Mouse (Mus musculus) c-Kit-positive CD71-positive TER-119-negative erythroid progenitor cells, embryonic 14.5 days (primary cell): ENCODE data around the gene Nrm.
"Not testable (repeated sequence)": the region's sequence is repeated elsewhere in the genome, so short reads cannot be mapped to it uniquely, and the experiment has no call there.

Source experiments
- DNase-seq: peaks from one replicate; pipeline ENCODE4 v3.0.0-alpha.2; 2013; ENCODE audit warnings: low read depth

Gene Nrm

DNA sequence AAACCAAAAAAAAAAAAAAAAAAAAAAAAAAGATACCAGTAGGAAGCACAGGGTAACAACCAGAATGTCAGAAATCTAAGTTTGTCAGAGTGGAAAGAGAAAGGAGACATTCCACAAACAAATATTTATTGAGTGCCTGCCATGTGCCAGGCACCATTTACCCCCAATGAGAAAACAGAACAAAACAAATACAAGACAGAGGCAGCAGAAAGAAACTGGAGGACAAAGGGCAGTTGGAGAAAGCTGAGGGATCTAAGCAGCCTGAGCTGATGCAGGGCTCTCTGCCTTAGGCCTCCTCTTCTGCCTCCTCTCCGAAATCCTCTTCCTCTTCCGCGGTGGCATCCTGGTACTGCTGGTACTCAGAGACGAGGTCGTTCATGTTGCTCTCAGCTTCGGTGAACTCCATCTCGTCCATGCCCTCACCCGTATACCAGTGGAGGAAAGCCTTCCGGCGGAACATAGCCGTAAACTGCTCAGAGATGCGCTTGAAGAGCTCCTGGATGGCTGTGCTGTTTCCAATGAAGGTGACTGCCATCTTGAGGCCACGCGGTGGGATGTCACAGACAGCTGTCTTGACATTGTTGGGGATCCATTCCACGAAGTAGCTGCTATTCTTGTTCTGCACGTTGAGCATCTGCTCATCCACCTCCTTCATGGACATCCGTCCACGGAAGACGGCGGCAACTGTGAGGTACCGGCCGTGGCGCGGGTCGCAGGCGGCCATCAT is 26.3 kb upstream of the Nrm start:
- no peak for DNase-seq

DNA sequence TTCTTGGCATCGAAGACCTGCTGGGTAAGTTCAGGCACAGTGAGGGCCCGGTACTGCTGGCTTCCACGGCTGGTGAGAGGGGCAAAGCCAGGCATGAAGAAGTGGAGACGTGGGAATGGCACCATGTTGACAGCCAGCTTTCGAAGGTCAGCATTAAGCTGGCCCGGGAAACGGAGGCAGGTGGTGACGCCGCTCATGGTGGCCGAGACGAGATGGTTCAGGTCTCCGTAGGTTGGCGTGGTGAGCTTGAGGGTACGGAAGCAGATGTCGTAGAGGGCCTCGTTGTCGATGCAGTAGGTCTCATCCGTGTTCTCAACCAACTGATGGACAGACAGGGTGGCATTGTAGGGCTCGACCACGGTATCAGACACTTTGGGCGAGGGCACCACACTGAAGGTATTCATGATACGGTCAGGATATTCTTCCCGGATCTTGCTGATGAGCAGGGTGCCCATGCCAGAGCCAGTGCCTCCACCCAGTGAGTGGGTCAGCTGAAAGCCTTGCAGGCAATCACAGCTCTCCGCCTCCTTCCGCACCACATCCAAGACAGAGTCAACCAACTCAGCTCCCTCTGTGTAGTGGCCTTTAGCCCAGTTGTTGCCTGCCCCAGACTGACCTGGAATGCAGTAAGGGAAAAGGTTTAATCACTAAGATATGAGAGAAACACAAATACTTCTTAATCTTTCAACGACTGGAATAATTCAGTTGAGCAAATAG is 25.5 kb upstream of the Nrm start:
- DNase-seq, result no peak

DNA sequence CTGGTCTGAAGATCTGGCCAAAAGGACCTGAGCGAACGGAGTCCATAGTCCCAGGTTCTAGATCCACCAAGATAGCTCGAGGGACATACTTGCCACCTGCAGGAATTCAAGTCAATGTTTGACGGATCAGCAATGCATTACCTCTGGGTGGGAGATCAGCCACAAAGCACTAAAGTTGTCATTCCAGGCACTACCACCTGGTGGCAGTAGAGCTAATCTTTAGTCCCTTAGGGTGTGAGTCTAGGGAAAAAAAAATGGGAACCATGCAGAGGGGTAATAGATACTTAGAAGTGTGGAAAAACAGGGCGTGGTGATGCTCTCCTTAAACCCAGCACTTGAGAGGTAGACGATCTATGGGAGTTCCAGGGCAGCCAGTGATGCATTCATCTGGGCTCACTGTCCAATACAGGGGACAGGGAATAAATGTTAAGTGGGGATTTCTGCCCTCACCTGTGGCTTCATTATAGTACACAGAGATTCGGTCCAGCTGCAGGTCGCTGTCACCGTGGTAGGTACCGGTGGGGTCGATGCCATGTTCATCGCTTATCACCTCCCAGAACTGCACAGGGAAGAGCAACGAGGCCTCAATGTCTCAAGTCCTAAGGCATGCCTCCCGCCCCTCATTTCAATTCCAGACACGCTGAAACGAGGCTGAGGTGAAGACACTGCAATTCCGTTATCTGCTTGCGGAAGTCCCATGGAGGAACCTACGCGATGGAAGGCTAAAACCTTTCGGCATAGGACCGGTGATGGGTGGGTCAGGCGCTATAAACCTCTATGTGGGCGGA is 24.7 kb upstream of the Nrm start:
- DNase-seq, result peak; percentile 83

DNA sequence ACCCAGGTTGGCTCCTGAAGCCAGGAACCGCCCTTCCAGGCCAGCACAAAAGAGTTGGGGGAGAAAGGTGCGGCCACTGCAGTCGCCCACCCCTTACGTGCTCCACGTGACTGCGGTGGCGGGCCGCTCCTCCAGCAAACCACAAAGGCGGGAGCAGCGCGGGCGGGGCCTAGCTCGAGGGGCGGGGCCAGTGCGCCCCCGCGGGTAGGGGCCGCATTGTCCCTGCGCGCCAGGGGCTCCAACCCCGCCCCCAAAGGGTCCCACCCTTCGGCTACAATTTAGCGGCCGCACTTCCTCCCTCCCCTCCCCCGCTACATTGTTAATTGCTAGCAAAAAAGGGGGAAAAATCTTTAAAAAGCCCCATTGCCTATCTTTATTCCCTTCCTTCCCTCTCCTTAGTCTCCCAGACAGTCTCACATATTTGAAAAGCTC is 24.1 kb upstream of the Nrm start:
- peak; percentile 83 for DNase-seq

DNA sequence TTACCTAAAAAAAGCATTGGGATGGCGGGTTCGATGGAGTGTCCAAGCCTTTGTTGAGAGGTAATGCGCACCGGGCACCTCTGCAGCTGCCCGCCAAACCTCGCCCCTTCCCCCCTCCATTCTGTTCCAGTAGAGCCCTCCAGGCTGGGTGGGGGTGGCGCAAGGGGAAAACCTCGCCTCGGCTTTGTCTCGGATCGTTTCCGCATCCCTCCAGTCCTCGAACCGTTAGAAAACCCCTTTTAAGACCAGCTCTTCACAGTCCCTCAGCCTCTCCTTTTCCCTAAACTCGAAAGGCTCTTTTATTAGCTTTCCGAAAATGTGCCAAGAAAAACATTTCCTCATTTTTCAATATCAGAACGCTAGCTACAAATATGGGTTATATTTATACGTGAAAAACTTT is 23.6 kb upstream of the Nrm start:
- no peak for DNase-seq

DNA sequence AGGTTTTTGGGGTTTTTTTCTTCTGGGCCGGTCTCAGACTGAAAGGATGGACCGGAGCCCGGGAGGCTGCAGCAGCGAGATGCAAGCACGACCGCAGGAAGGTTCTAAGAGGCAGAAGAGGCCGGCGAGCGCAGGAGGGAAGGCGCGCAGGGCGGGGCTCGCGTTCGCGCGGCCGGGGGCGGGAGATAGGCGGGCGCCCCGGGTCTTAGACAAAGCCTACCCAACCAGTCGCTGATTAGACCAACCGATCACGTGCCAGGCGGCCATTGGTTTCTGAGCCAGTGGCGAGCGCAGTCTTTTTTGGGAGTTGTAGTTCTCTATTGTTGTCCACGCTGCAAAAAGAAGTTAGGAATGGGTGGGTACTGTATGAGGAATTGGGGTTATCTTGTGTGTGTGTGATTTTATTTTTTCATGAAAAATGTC is 23.0 kb upstream of the Nrm start, which contains the start of gene Tubb5:
Tubb5 (minus strand) TSS at position 185 of the 423 bp plus-strand sequence.
- DNase-seq, result peak; percentile 95

DNA sequence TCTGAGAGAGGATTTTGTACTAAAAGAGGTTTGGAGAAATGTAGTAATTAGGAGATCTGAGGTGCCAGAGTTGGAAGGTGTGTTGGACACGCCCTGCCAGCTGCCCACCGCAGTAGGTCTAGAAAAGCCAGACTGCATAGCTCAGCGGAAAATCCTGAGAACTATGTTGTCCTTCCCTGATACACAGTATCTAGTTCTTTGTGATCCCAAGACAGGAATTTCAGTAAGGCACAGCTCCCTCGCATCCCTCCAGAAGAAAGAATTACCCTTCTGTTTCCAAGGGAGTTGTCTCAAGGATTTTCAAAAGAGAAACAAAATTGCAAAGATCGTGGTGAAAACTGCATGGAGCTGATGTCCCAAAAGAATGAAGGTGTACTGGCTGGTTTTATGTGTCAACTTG is 22.5 kb upstream of the Nrm start:
- no peak for DNase-seq

DNA sequence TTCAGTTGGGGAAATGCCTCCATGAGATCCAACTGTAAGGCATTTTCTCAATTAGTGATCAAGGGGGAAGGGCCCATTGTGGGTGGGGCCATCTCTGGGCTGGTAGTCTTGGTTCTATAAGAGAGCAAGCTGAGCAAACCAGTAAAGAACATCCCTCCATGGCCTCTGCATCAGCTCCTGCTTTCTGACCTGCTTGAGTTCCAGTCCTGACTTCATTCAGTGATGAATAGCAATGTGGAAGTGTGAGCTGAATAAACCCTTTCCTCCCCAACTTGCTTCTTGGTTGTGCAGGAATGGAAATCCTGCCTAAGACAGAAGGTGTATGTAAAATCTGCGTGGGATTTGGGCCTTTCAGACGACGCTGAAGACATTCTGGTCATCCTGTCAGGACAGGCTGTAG is 22.1 kb upstream of the Nrm start:
- not testable (repeated sequence) for DNase-seq

DNA sequence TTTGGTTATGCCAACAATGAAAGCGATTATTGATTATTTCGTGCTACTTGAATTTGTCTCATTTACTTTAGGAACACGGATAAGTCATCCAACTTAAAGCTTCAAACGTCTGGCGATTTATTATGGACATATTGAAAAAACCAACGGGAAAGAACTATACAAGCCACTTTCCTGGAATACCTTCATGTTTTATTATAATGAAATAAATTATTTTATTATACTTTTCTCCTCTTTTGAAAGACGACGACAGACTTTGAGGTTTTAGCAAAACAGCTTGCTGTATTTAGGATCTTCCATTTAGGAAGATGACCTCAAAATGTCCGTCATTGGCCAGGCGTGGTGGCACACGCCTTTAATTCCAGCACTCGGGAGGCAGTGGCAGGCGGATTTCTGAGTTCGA is 20.6 kb upstream of the Nrm start:
- no peak for DNase-seq

DNA sequence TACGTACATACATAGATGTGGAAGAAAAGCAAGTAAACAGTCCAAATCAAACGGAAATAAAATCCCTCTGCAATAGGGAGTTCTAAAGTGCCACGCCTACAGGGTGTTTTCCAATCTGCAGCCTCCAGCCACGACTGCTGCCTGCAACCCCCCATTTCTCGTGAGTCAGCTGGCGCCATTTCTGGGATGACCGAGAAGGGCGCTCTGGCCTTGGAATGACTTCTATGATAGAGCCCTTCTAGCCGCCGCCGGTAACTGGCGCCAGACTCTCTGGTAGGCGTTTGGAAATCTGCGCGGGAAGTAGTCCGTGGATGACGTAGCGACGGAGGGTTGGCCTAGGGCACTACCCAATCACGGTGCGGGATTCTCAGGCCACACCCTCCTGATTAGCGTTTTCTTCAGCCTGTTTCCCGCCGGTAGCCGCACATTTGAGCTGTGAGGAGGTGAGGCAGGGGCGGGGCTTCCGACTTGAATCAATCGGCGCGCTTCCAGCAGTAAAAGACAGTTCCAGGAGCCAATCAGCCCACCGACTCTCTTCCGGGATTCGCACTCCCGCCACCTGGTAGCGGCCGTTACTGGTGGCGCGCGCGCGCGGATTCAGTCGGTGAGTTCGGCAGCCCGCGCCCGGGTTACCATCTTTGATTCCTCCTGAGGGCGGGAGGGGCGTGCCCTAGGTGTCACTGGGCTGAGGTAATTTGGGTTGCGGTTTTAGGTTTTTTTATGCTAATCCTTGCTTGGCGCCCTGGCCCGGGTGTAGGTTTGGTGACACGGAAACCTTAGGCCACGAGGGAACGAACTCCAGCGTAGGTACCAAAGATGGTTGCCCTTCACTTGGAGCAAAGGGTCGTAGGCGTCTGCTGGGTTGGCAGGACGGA is 19.8 kb upstream of the Nrm start, which contains the start of gene Mdc1:
Mdc1 (plus strand) TSS at position 440 of the 875 bp plus-strand sequence.
- peak; percentile 99 for DNase-seq

DNA sequence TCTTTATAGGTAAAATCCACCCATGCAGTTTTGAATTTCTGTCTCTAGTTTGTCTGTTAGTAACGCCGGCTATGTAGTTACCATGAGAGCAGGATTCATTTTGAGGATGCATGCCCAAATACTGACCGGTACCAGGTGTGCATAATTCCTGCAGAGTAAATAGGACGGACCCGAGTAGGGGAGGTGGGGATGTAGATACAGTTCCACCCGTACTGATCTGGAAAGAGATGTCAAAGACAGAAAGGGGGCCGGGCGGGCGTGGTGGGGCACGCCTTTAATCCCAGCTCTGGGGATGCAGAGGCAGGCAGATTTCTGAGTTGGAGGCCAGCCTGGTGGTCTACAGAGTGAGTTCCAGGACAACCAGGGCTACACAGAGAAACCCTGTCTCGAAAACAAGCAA is 19.1 kb upstream of the Nrm start:
- no peak for DNase-seq

DNA sequence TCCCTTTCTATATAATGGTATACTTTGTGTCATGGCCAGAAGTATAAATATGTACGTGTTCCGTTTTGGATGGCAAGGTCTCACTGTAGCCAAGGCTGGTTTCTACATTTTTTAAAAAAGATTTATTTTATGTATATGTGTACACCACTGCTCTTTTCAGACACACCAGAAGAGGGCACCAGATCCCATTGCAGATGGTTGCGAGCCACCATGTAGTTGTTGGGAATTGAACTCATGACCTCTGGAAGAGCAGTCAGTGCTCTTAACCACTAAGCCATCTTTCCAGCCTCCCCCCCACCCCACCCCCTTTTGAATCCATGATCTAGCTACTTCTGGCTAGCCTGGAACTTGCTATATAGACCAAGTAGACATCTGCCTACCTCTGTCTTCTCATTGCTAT is 17.6 kb upstream of the Nrm start:
- DNase-seq, result no peak

DNA sequence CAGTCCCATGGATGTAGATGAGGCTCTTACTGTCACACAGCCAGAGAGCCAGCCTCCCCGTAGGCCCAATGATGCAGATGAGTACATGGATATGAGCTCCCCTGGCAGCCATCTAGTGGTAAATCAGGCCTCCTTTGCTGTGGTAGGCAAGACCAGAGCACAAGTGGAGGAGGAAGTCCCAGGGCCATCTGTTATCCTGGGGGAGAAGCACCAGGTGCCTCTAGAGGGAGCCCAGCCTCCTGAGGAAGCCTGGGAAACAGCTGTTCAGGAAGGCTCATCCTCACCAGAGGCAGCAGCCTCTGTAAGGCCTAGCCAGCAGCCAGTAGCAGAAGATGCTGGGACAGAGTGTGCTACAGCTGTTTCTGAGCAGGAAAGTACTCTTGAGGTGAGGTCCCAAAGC is 13.0 kb upstream of the Nrm start:
- no peak for DNase-seq

DNA sequence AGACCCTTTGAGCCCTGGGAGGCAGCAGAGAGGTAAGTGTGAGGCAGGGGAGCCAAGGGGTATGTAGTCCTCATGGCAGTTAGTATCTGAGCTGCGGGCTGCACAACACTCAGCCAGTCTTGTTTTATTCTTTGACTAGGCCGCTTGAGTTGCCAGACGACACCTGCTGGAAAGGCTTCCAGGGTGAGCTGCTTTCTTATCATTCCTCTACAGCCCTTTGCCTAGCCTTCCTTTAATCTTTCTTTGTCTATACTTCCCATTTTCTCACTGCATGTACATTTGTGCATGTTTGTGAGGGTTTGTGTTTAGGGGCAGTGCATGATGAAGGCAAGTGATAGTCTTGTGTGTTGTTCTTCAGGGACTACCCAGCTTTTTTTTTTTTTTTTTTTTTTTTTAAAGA is 10.1 kb upstream of the Nrm start:
- DNase-seq, result no peak

DNA sequence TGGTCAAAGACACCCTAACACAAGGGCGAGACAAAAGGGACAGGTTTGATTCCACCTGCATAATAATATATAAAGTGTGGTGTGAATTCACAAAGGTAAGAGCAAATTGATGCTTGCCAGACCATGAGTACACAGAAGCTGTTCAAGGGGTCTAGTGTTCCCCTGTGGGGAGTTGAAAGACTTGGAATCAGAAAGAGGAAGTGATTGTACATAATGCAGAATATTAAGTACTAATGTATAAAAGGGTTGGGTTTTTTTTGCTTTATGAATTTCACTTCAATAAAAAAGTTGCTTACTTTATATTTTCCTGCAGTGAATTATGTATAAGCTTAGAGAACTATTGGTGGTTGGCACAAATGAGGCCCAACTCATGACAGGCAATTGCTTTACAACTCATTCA is 1.7 kb upstream of the Nrm start:
- DNase-seq, result no peak

DNA sequence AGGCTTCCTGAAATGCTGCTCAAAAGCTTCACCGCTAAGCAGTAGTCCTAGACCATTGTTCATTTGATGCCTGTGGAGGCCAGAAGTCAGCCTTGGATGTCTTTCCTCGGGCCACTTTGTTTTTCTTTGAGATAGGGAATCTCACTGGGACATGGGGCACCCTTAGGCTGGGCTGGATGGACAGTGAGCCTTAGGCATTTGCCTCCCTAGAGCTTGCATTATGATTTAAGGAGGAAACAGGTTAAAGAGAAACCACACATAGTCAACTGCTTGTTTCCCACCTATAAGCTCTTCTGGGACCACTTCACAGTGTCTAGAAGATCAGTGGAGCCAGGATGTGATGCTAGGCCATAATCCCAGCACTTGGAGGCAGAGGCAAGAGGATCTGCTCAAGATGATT is 1.3 kb upstream of the Nrm start:
- no peak for DNase-seq

DNA sequence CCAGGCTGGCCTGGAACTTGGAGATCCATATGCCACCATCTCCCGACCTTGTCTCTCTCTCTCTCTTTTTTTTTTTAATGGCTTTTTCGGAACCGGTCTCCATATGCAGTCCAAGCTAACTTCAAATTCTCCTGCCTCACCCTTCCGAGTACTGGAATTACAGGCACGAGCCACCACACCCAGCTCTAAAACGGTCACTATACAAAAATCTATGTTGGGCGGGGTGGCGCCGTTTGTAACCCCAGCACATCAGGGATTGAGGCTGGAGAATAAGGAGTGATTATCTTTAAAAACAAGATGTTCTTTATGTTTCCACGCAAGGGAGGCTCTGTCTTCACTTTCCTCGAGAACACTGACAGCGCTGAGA is 304 bp upstream of the Nrm start:
- DNase-seq, result no peak

DNA sequence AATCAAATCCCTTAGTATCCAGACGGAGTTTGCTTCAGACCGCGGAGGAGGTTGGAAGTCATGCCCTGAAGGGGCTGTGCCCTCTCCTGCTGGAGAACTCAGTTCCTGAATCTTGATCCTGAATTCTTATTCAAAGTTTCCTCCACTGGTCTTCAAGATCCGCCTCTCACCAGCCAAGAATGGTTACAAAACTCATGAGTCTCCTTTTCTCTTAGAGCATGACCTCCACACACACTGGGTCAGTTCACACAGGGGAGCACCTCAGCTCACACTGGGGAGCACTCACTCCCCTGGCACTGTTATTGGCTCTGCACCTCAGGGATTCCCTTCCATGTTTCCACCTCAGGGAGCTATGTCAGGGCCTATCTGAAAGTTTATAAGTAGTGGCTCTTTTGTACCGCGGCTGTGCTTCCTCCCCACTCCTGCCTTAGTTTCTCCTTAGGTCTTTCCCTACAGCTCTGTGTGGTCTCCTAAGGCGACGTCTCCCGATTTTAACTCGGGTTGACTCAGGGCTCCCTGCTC is 3.8 kb downstream of the Nrm start:
- no peak for DNase-seq

DNA sequence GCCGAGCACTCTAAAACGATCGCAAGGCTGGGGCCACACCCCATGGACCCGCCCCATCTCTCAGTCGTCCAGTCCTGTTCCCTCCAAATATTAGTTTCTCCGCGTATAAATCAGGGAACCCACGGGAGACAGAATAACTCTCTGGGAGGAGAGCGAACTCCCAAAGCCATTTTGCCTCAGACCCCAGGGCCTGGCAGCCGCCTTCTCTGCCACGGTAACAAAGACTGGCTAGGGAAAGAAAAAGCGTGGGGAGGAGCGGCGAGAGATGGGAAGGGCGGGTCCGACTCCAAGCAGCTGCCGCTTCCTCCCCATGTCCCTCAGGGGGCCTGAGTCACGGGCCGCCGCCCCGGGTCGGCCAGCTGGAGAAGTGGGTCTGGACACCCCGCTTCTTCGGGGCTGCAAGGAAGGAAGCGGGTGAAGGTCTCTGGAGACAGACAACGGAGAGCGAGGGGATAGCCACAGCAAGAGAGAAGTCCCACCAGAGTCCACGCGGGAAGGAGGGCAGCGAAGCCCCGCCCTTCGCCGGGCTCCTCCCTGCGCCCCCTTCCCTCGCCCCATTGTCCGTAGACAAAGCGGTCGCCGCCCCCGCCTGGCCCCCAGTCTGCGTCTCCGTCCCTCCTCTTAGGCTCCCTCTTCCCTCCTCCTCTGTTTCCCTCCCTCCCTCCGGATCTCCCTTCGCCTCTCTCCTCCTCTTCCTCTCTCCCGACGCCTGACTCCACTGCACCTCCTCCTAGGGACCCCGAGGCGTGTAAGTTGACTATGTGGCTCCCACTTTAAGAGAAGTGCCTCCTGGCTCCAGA is 4.6 kb downstream of the Nrm start, which contains the start of gene Ppp1r18:
Ppp1r18 (plus strand) TSS at position 113 of the 800 bp plus-strand sequence.
- no peak for DNase-seq

DNA sequence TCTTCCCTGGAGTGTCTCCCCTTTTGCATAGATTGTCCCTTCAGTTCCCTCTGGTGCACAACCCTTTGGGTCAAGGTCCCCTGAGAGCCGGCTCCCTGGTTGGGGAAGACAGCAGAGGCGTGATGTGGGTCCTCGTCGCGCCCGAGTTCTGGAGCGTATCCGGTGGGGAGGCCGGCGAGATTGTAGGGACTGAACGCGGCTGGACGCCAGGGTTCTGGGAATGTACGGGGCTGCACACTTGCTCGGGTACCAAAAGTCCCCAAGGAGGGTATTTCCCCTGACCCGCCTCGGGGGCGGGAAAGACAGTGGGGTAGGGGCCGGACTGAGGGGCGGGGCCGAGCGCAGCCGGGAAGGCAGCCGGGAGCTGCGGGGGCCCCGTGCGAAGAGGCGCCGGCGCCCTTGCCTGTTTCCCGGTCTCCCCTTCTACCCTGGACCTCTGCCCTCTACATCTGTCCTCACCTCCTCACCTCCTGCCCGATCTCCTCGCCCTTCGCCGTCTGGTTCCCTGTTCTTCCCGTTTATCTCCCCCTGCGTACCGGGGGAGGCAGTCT is 5.2 kb downstream of the Nrm start:
- DNase-seq, result no peak
